20 mouse cellular contexts compared by ENCODE assay signal in genomic region chr8:82229883-82230282, GRCm38 (mm10).
DNase-seq lines count a peak whose midpoint lies in the region; ATAC-seq and TF ChIP-seq lines count a peak whose summit lies in the region.
"Had no signal": no experiment of that assay in that cellular context is flagged by ENCODE, and none has a peak within 500 bp of the region (broad histone marks: within the 10 kb centered on the region; RNA-seq: fewer than 3 reads in every experiment).

No protein-coding gene starts in this region.

- H3K9ac ChIP-seq in hindbrain, postnatal 0 days (replicated peaks; ENCODE audit: low read length), result no peak overlapping the region
- no peak overlapping the region for H3K9ac ChIP-seq in hindbrain, embryonic 12.5 days
- H3K9ac ChIP-seq in CH12.LX (ENCODE audit: insufficient read depth, low read depth), result no peak overlapping the region
- H3K9ac ChIP-seq: embryonic facial prominence, embryonic 12.5 days; hindbrain, embryonic 15.5 days; lung, embryonic 15.5 days; neural tube, embryonic 13.5 days had no signal

- TF ChIP-seq RAD21 in CH12.LX (IDR thresholded peaks at IDR 0.05; ENCODE audit: low read depth, low read length), result peak; percentile 5

- no peaks in the 10 kb centered on the region for H3K9me3 ChIP-seq in hindbrain, postnatal 0 days (ENCODE audit: low read length)
- no peaks in the 10 kb centered on the region for H3K9me3 ChIP-seq in hindbrain, embryonic 12.5 days (replicated peaks)
- H3K9me3 ChIP-seq in CH12.LX (replicated peaks; ENCODE audit: low read length), result no peaks in the 10 kb centered on the region
- H3K9me3 ChIP-seq: embryonic facial prominence, embryonic 12.5 days; hindbrain, embryonic 15.5 days; lung, embryonic 15.5 days; megakaryocyte, embryonic 14.5 days; neural tube, embryonic 13.5 days had no signal

- no peaks in the 10 kb centered on the region for H3K79me2 ChIP-seq in CH12.LX (replicated peaks; ENCODE audit: control insufficient read depth, extremely low read depth, insufficient read depth, poor library complexity, severe bottlenecking)

- DNase-seq in hindbrain, postnatal 0 days (ENCODE audit: low spot score), result no peak
- DNase-seq in layer of hippocampus, adult 2 months (ENCODE audit: low spot score in 2 of 2), result no peak
- no peak for DNase-seq in layer of hippocampus, adult 9-10 months (ENCODE audit: low spot score)
- DNase-seq in CH12.LX (ENCODE audit: extremely low read depth) (no peak), Patski (ENCODE audit: low read depth, low spot score) (no peak)
- no peak for DNase-seq in spleen, postnatal 36 days (ENCODE audit: low spot score in 2 of 2)
- DNase-seq: adrenal gland, postnatal 10 days; cerebellum, adult 18-20 months; cerebellum, postnatal 36 days; gastrocnemius, postnatal 14 days; heart, postnatal 14 days; liver; right cerebral cortex, postnatal 25 days; thymus, postnatal 14 days had no signal

- H3K4me1 ChIP-seq in hindbrain, postnatal 0 days (ENCODE audit: insufficient read depth, low read length), result no peaks in the 10 kb centered on the region
- H3K4me1 ChIP-seq in hindbrain, embryonic 12.5 days, result no peaks in the 10 kb centered on the region
- peaks cover 0 to 7% of the 10 kb centered on the region in 2 experiments; a peak in 2 of 4 replicates for H3K4me1 ChIP-seq in CH12.LX (ENCODE audit: control insufficient read depth in 1 of 2, insufficient read depth in 2 of 2)
- H3K4me1 ChIP-seq: embryonic facial prominence, embryonic 12.5 days; hindbrain, embryonic 15.5 days; lung, embryonic 15.5 days; neural tube, embryonic 13.5 days had no signal

- no peak overlapping the region for H3K4me2 ChIP-seq in hindbrain, postnatal 0 days (ENCODE audit: low read depth, low read length)
- H3K4me2 ChIP-seq in hindbrain, embryonic 12.5 days (replicated peaks), result no peak overlapping the region
- no peak overlapping the region for H3K4me2 ChIP-seq in CH12.LX (ENCODE audit: insufficient read depth, low read depth, poor library complexity, severe bottlenecking)
- H3K4me2 ChIP-seq: embryonic facial prominence, embryonic 12.5 days; hindbrain, embryonic 15.5 days; lung, embryonic 15.5 days; neural tube, embryonic 13.5 days had no signal

- no peak overlapping the region for H3K27ac ChIP-seq in hindbrain, postnatal 0 days
- no peak overlapping the region for H3K27ac ChIP-seq in hindbrain, embryonic 12.5 days
- no peak overlapping the region for H3K27ac ChIP-seq in layer of hippocampus, adult 2 months
- no peak overlapping the region for H3K27ac ChIP-seq in CH12.LX (ENCODE audit: insufficient read depth, low read depth)
- H3K27ac ChIP-seq: embryonic facial prominence, embryonic 12.5 days; hindbrain, embryonic 15.5 days; lung, embryonic 15.5 days; neural tube, embryonic 13.5 days had no signal

- TF ChIP-seq POLR2A in CH12.LX (IDR thresholded peaks at IDR 0.05; ENCODE audit: low read depth, low read length), result no peak

- CTCF ChIA-PET in Patski (lab: Charles Lee), result no interaction called here

- no peak overlapping the region for H3K4me3 ChIP-seq in hindbrain, postnatal 0 days (ENCODE audit: low read length)
- no peak overlapping the region for H3K4me3 ChIP-seq in hindbrain, embryonic 12.5 days
- H3K4me3 ChIP-seq in layer of hippocampus, adult 2 months, result no peak overlapping the region
- no peak overlapping the region for H3K4me3 ChIP-seq in CH12.LX (replicated peaks in 1 of 3; ENCODE audit: low read depth in 2 of 3, low read length in 2 of 3, poor library complexity in 1 of 3)
- H3K4me3 ChIP-seq: embryonic facial prominence, embryonic 12.5 days; hindbrain, embryonic 15.5 days; lung, embryonic 15.5 days; megakaryocyte, embryonic 14.5 days; neural tube, embryonic 13.5 days had no signal

- no peak for TF ChIP-seq EP300 in CH12.LX (IDR thresholded peaks at IDR 0.05; ENCODE audit: low read length)

- WGBS in hindbrain, postnatal 0 days, result 81% methylated on average over 2 of the region's 2 CpGs
- WGBS in hindbrain, embryonic 12.5 days, result 84% methylated on average over 2 of the region's 2 CpGs

- no peak for ATAC-seq in hindbrain, postnatal 0 days
- no peak for ATAC-seq in hindbrain, embryonic 12.5 days (ENCODE audit: low FRiP score)
- ATAC-seq in Patski, result no peak

- dilution Hi-C loops in CH12.LX (cut with MboI; ENCODE audit: extremely low pct_ligation_motif_present, extremely low pct_unique_long_range_greater_than_20kb, low sequenced_read_pairs), result no loop called here

- no peaks in the 10 kb centered on the region for H3K27me3 ChIP-seq in hindbrain, postnatal 0 days (ENCODE audit: insufficient read depth, low read length)
- H3K27me3 ChIP-seq in hindbrain, embryonic 12.5 days, result no peaks in the 10 kb centered on the region
- H3K27me3 ChIP-seq in CH12.LX (replicated peaks) (no peaks in the 10 kb centered on the region), Patski (no peaks in the 10 kb centered on the region)
- H3K27me3 ChIP-seq: embryonic facial prominence, embryonic 12.5 days; hindbrain, embryonic 15.5 days; lung, embryonic 15.5 days; megakaryocyte, embryonic 14.5 days; neural tube, embryonic 13.5 days had no signal

- in situ Hi-C loops in CH12.LX (cut with MboI; ENCODE audit: low pct_ligation_motif_present, low pct_unique_long_range_greater_than_20kb, low sequenced_read_pairs), result no loop called here
- in situ Hi-C loops in Patski (cut with MboI; ENCODE audit: low pct_unique_long_range_greater_than_20kb), result no loop called here

- TF ChIP-seq CTCF in hindbrain, postnatal 0 days (IDR thresholded peaks at IDR 0.05; ENCODE audit: low read depth), result peak; percentile 30; the same call in 1 of the 2 replicates
- TF ChIP-seq CTCF in layer of hippocampus, adult 2 months (conservative IDR thresholded peaks at IDR 0.05), result peak; percentile 45
- TF ChIP-seq CTCF in CH12.LX (conservative IDR thresholded peaks at IDR 0.05 in 1 of 2, IDR thresholded peaks at IDR 0.05 in 1 of 2; ENCODE audit: low read depth in 2 of 2, low read length in 2 of 2) (peak in 1 of 2 experiments; percentile 34; a peak in 2 of 4 replicates), Patski (IDR thresholded peaks at IDR 0.05) (peak; percentile 31)

- POLR2A ChIA-PET in Patski (lab: Charles Lee), result no interaction called here

- H3K36me3 ChIP-seq in hindbrain, postnatal 0 days (ENCODE audit: insufficient read depth, low read length), result no peaks in the 10 kb centered on the region
- H3K36me3 ChIP-seq in hindbrain, embryonic 12.5 days, result no peaks in the 10 kb centered on the region
- H3K36me3 ChIP-seq in CH12.LX (replicated peaks in 1 of 2; ENCODE audit: control insufficient read depth in 1 of 2, insufficient read depth in 1 of 2, low read length in 1 of 2), result no peaks in the 10 kb centered on the region
- H3K36me3 ChIP-seq: embryonic facial prominence, embryonic 12.5 days; hindbrain, embryonic 15.5 days; lung, embryonic 15.5 days; neural tube, embryonic 13.5 days had no signal

TF ChIP-seq in CH12.LX, 34 proteins besides CTCF, POLR2A, EP300 and RAD21:
- TF ChIP-seq SMC3 (IDR thresholded peaks at IDR 0.05; ENCODE audit: low read depth, low read length) (peak; percentile 39), HCFC1 (IDR thresholded peaks at IDR 0.05; ENCODE audit: low read depth, low read length) (no peak)
